Mouse (Mus musculus): ENCODE measurements around the gene Pecam1.

GRCm38 (mm10) chr11:106784476-106784875, 34.0 kb upstream of the Pecam1 start:
- no peak for TF ChIP-seq GATA1 (IDR thresholded peaks at IDR 0.05; ENCODE audit: borderline replicate concordance, low read length)
- TF ChIP-seq FLI1 (IDR thresholded peaks at IDR 0.05; ENCODE audit: low read length) = no peak

All from megakaryocyte, embryonic 14.5 days (primary cell).